Mouse (Mus musculus) small intestine, adult 2 months (tissue): Measurements from ENCODE around the gene Nrxn1. TPM values are rescaled to one million over a fixed set of nuclear protein-coding genes. Genes with fewer than 3 reads are reported as not detected.

Experiments
- H3K27ac ChIP-seq: fragments of 200-500 bp; 2 replicates; pipeline ENCODE4 v1.5.1; 2012; ENCODE audit warnings: low read depth, low read length, control low read depth, inconsistent platforms; ENCODE audit not compliant: insufficient read depth
- H3K27me3 ChIP-seq: fragments of 200-500 bp; 2 replicates; pipeline ENCODE4 v1.6.1; 2012; ENCODE audit warnings: mild to moderate bottlenecking, moderate library complexity, low read length, inconsistent platforms; ENCODE audit not compliant: control insufficient read depth, insufficient read depth
- H3K36me3 ChIP-seq: fragments of 200-500 bp; 2 replicates; pipeline ENCODE4 v1.6.1; 2012; ENCODE audit warnings: mild to moderate bottlenecking, low read length, control low read depth, inconsistent platforms; ENCODE audit not compliant: control insufficient read depth, insufficient read depth
- H3K4me1 ChIP-seq: fragments of 200-500 bp; 2 replicates; pipeline ENCODE4 v1.6.1; 2012; ENCODE audit warnings: low read length, inconsistent platforms, mixed read lengths; ENCODE audit not compliant: control insufficient read depth, insufficient read depth, insufficient read length
- H3K4me3 ChIP-seq: fragments of 200-500 bp; 2 replicates; pipeline ENCODE4 v1.5.1; 2012; ENCODE audit warnings: low read depth, mild to moderate bottlenecking, control low read depth, inconsistent platforms, low read length, moderate library complexity
- CTCF ChIP-seq: fragments of 200-500 bp; IDR thresholded peaks from 2 replicates; pipeline ENCODE4 v1.5.1; 2012; ENCODE audit warnings: low read depth, mild to moderate bottlenecking, control low read depth, inconsistent platforms, low read length, moderate library complexity, mixed read lengths; ENCODE audit not compliant: insufficient replicate concordance, insufficient read length; ENCODE audit errors: extremely low read depth
- POLR2A ChIP-seq: fragments of 200-500 bp; IDR thresholded peaks from 2 replicates; pipeline ENCODE4 v1.6.1; 2012; ENCODE audit warnings: low read depth, mild to moderate bottlenecking, control low read depth, inconsistent platforms, low read length, moderate library complexity
- WGBS: fragments of 180-500 bp; shearing (Covaris S2); methylation state at CpG from one replicate; pipeline ENCODE4 v1.1.7; 2018; 5-methylcytosine and 5-hydroxymethylcytosine counted together
- polyA plus RNA-seq: library from polyadenylated mRNA; depleted of rRNA; stranded (reverse); fragments of >200 nt; gene quantifications from 2 replicates; pipeline ENCODE4 v1.2.3, GENCODE M21; 2012

The Nrxn1 gene
- polyA plus RNA-seq, 1 experiment, result 0.39 TPM

DNA sequence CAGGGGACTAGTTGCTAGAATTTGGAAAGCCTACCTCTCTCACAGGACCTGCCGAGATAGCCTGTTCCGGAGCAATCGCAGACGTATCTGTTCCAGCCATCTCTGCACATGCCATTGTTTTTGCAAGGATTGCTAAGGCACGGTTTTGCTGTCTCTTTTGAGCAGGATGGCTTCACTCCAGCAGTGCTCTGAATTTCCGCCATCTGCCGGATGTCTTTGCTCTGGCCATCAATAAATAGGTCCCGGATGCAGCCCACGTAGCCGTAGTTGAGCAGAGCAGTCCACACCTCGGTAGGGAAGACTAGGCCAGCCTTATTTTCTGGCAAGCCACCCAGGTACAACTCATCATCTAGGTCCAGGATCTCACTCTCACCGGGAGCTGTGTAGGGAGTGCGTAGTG lies 463.0 kb downstream of the Nrxn1 start:
- no peak overlapping the region for H3K4me3 ChIP-seq

DNA sequence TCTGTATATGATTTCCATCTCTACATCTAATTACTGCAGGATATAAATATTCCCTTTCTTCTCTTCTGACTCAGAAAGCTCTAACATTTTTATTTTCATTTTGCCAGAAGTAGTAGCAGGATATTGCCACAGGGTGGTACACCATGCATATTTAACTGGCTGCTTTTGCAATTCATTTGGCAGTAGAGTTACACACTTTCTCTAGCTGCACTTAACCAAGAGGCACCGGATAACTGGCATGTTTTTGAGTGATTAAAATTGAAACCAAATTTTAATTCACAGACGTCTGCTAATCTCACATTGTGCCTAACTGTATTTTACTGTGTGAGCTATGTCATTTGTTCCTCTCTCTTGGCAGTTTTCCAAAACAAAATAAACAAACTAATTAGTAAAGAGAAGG lies 464.4 kb downstream of the Nrxn1 start:
- no peaks in the 10 kb centered on the region for H3K36me3 ChIP-seq
- TF ChIP-seq CTCF (no peak), POLR2A (no peak)
- H3K27me3 ChIP-seq, result no peaks in the 10 kb centered on the region
- H3K4me3 ChIP-seq, result no peak overlapping the region
- 23% methylated on average over 2 of the region's 2 CpGs for WGBS
- no peak overlapping the region for H3K27ac ChIP-seq
- no peaks in the 10 kb centered on the region for H3K4me1 ChIP-seq

More for the DNA sequence above, 463.0 kb downstream of the Nrxn1 start:
- H3K4me1 ChIP-seq, result no peaks in the 10 kb centered on the region
- H3K27ac ChIP-seq, result no peak overlapping the region
- no peaks in the 10 kb centered on the region for H3K36me3 ChIP-seq
- TF ChIP-seq POLR2A (no peak), CTCF (no peak)
- WGBS, result 69% methylated on average over 13 of the region's 13 CpGs
- no peaks in the 10 kb centered on the region for H3K27me3 ChIP-seq

DNA sequence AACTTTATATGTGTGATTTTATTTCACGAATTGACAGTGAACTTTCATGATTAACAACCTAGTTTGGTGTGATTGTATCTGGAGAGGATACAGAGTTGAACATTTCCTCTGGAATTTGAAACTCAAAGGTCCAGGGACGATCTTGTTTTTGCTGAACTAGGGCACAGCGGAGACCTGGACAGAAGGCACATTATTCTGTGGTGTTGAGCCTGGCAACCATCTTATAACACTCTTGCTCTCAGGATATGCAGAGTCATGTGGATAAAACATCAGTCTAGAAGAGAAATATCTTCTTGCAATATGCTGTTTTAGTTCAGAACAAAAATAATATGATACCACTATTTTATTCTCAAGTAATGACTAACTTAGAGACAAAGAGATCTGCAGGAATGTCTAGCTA lies 464.9 kb downstream of the Nrxn1 start:
- Histone ChIP-seq H3K4me1 (no peaks in the 10 kb centered on the region), H3K27me3 (no peaks in the 10 kb centered on the region), H3K36me3 (no peaks in the 10 kb centered on the region), H3K4me3 (no peak overlapping the region), H3K27ac (no peak overlapping the region)
- WGBS, result 68% methylated on average over 3 of the region's 3 CpGs
- no peak for TF ChIP-seq POLR2A
- no peak for TF ChIP-seq CTCF

DNA sequence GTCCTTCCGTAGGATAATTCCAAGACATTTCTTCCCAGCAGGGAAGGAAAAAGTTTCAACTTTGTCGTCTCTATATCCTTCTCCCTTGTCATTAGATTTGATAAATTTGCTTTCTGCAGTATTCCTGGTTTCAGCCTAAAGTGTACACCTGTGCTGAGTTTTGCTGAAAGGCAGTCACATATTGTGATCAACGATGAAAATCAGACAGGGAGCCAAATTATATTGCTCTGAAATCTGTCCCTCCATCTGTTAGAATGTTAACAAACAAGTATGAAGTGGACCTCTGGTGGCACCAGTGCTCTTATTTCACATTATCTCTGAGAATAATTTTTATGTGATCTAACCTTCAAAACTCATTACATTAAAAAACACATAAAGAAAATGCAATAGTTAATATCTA lies 465.5 kb downstream of the Nrxn1 start:
- H3K4me3 ChIP-seq, result no peak overlapping the region
- H3K36me3 ChIP-seq, result no peaks in the 10 kb centered on the region
- no peak overlapping the region for H3K27ac ChIP-seq
- TF ChIP-seq CTCF (no peak), POLR2A (no peak)
- no peaks in the 10 kb centered on the region for H3K27me3 ChIP-seq
- H3K4me1 ChIP-seq, result no peaks in the 10 kb centered on the region
- 67% methylated on average over 3 of the region's 3 CpGs for WGBS

DNA sequence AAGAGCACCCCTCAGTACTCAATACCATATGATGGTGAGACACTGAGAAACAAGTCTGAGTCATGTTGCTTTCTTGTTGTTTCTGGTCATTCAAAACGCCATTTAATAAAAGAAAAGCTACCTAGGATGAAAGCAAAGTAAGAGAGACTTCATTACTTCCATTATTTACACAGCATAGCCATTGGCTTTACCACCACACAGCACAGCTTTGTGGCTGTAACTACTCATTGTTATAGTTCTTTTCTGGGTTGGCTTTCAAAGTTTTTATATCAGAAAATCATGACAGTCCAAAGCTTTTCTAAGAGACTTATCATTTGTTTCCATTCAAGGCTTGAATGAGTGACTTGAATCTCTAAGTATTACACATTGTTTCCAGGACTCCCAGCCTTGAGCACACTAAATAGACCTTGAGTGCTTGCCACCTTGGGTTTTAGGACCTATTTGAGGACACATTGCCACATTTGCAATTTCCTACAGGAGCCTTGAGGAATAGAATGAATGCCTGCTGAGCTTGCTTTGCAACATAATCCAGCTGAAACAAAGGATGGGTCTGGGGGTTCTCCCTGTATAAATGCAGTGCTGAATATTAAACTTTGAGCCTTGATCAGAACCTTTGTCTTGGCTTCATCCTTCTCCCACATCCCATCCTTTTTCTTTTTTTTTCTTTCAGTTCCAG lies 468.1 kb downstream of the Nrxn1 start:
- Histone ChIP-seq H3K4me3 (no peak overlapping the region), H3K4me1 (no peaks in the 10 kb centered on the region), H3K27ac (no peak overlapping the region), H3K36me3 (no peaks in the 10 kb centered on the region), H3K27me3 (no peaks in the 10 kb centered on the region)
- no peak for TF ChIP-seq CTCF
- no peak for TF ChIP-seq POLR2A
- 27% methylated on average over 1 of the region's 1 CpGs for WGBS

DNA sequence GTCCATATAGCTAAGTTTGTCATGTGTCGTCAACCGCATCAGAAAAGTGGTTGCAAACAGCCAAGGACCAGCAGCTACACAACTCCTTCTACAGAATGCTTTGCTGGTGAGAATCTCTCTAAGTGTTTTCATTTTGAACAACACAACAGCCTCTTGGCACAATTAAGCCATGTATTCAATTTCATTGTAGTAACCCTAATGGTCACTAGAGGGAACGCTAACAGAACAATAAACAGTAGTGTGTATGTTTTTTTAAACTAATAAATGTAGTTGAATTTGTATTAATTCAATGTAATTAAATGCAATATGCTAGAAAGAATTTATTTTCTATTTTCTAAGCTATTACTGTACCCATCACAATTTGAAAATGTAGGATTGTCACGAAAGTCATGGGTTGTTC lies 471.0 kb downstream of the Nrxn1 start:
- TF ChIP-seq POLR2A (no peak), CTCF (no peak)
- Histone ChIP-seq H3K4me3 (no peak overlapping the region), H3K4me1 (no peaks in the 10 kb centered on the region), H3K27ac (no peak overlapping the region), H3K27me3 (no peaks in the 10 kb centered on the region), H3K36me3 (no peaks in the 10 kb centered on the region)
- 84% methylated on average over 4 of the region's 4 CpGs for WGBS

DNA sequence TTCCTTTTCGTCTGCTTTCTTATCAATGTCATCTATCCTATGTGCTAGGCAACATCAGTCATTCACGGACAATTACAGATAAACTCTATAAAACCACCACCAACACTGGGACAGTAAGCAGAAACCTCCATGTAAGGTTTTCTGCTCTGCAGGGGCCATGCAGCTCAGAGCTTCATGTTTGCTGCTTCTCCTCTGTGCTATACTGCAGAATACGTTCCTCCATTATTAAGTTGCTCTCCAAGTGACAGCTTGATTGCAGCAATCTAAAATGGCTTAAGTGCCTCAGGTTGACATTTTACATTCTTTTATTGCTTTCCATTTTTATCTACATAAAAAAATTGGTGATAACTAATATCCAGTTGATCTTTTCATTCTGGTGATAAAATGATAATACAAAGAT lies 477.9 kb downstream of the Nrxn1 start:
- WGBS, result 46% methylated on average over 3 of the region's 3 CpGs
- TF ChIP-seq POLR2A (no peak), CTCF (no peak)

More for the DNA sequence above, 477.9 kb downstream of the Nrxn1 start:
- H3K4me3 ChIP-seq, result no peak overlapping the region
- H3K4me1 ChIP-seq, result no peaks in the 10 kb centered on the region
- H3K27me3 ChIP-seq, result no peaks in the 10 kb centered on the region
- no peak overlapping the region for H3K27ac ChIP-seq
- no peaks in the 10 kb centered on the region for H3K36me3 ChIP-seq
